Comparison of ENCODE assay signal across 8 mouse cellular contexts in the genomic region with DNA sequence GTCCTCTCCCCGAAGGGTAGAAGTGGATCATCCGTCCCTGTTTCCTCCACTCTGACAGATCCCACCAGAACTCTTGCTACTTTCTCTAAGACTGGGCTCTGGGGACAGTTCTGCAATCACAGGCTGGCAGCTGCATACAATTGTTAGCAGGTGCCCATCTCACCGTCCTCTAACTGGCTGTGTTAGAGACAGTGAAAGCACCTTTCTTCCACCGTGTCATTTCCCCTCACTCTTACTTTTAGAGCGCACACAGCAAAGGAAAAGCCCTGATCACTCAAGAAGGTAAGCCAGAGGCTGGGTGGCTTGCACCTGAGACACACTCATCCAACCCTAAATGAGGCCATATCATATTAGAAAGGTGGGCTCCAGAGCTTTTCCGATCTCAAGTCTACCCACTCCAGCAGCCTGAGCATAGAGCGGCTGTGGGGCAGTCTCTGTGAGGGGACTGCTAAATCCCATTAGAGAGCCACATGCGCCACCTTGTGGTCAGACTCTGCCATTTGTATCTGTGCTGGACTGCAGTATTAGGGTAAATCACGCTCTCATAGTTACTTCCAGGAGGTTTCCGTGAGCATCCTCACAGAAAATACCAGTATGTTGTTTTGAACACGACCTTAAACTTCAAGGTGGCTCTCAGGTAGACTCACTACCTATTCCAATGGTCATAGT. TPM values are rescaled to one million over a fixed set of nuclear protein-coding genes. Genes with fewer than 3 reads are reported as not detected.
DNase-seq lines count a peak whose midpoint lies in the region; ATAC-seq lines count a peak whose summit lies in the region.

No protein-coding gene starts in this region.

- no peak overlapping the region for H3K4me3 ChIP-seq in hindbrain, embryonic 14.5 days (replicated peaks; ENCODE audit: low read length)

- DNase-seq in NIH3T3 (ENCODE audit: low read depth) = peak; percentile 94
- DNase-seq in cerebellum, postnatal 10 days = peak; percentile 96 to 97
- peak; percentile 82 to 88 for DNase-seq in frontal cortex, postnatal 25 days (ENCODE audit: low spot score in 2 of 2)
- DNase-seq in hindbrain, embryonic 14.5 days (ENCODE audit: low spot score) = peak; percentile 98
- DNase-seq in layer of hippocampus, postnatal 25 days (ENCODE audit: extremely low spot score in 1 of 2, low spot score in 1 of 2) = peak; percentile 84 to 98
- DNase-seq in lung, postnatal 25 days (ENCODE audit: low spot score) = peak; percentile 80
- peak; percentile 89 for DNase-seq in retina, postnatal 1 day
- DNase-seq in thymus, postnatal 4 days = peak; percentile 92

- no peaks in the 10 kb centered on the region for H3K36me3 ChIP-seq in hindbrain, embryonic 14.5 days (replicated peaks; ENCODE audit: control insufficient read depth, insufficient read depth)

- WGBS in hindbrain, embryonic 14.5 days = 28% methylated on average over 11 of the region's 11 CpGs

- peak; percentile 96 for ATAC-seq in hindbrain, embryonic 14.5 days (ENCODE audit: low FRiP score)

- H3K4me1 ChIP-seq in hindbrain, embryonic 14.5 days (replicated peaks; ENCODE audit: control insufficient read depth, insufficient read depth, low read length) = no peaks in the 10 kb centered on the region

- H3K9me3 ChIP-seq in hindbrain, embryonic 14.5 days (ENCODE audit: control insufficient read depth, low read length) = no peaks in the 10 kb centered on the region

- H3K27me3 ChIP-seq in hindbrain, embryonic 14.5 days (ENCODE audit: control insufficient read depth, insufficient read depth, low read length) = no peaks in the 10 kb centered on the region

- peak overlapping the region; percentile 35; the same call in 1 of the 2 replicates for H3K9ac ChIP-seq in hindbrain, embryonic 14.5 days

- peak overlapping the region; percentile 42 for H3K4me2 ChIP-seq in hindbrain, embryonic 14.5 days (replicated peaks)

- H3K27ac ChIP-seq in hindbrain, embryonic 14.5 days = no peak overlapping the region

RNA-seq across cellular contexts. Expression of a gene that starts 27.8 kb away (rescaled TPM):
- 1.2 and 1.3 TPM in 2 replicates for polyA plus RNA-seq in hindbrain, embryonic 14.5 days (2014; fragmentation: Nextera tagmentation; extraction: Ambion mirVana)
- 10 to 100 TPM; 10.4 to 11.5 TPM for total RNA-seq in layer of hippocampus, postnatal 25 days (2021)

RNA-seq across cellular contexts. Expression of a gene that starts 30.2 kb away (rescaled TPM):
- polyA plus RNA-seq in hindbrain, embryonic 14.5 days (2014; fragmentation: Nextera tagmentation; extraction: Ambion mirVana) = not detected in 2 replicates
- total RNA-seq in layer of hippocampus, postnatal 25 days (2021) = not detected
